Mouse (Mus musculus): ENCODE results near the gene Kcnn4.

DNA sequence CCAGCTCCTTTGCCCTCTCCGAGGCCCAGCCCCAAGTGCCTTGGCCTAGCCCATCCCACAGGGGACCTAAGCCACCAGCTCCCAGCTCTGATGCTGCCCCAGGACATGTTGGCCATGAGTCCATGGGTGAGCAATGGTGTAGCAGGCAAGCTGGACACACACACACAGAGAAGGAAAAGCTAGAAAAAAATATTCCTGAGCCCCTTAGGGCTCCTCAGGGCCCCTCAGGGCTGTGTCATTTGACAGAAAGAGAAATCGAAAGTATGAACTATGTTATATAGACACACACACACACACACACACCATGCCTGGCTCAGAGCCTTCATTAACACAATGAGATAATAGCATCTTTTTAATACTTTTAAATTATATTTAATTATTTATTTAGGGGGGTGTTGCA lies 10.3 kb downstream of the Kcnn4 start:
- no peak for TF ChIP-seq POLR2A (IDR thresholded peaks at IDR 0.05; ENCODE audit: control insufficient read depth, extremely low read depth, insufficient read depth, low read length, poor library complexity)
- TF ChIP-seq CTCF (IDR thresholded peaks at IDR 0.05; ENCODE audit: borderline replicate concordance, control insufficient read depth, extremely low read depth, insufficient read depth, low read length, poor library complexity) = no peak
